Mouse (Mus musculus) midbrain, embryonic 11.5 days (tissue): ENCODE measurements around the gene Prss46. TPM values are rescaled to one million over a fixed set of nuclear protein-coding genes. Genes with fewer than 3 reads are reported as not detected.
"Not testable (repeated sequence)": the region's sequence is repeated elsewhere in the genome, so short reads cannot be mapped to it uniquely, and the experiment has no call there.

Experiments
- ATAC-seq: fragments of 200-750 bp; cut with Nextera tagmentation; 2 replicates; pipeline ENCODE4 v1.8.0; 2017; ENCODE audit warnings: moderate TSS enrichment, moderate library complexity; ENCODE audit not compliant: low FRiP score
- DNase-seq: peaks from one replicate; pipeline ENCODE4 v3.0.0; 2015; ENCODE audit warnings: low spot score; ENCODE audit errors: missing footprints
- H3K27ac ChIP-seq: fragments of 300-500 bp; sonication (generic); 2 replicates; pipeline ENCODE4 v1.5.1; 2014; ENCODE audit warnings: low read depth, low read length
- H3K27me3 ChIP-seq: fragments of 300-500 bp; sonication (generic); 2 replicates; pipeline ENCODE4 v1.6.1; 2014; ENCODE audit warnings: mild to moderate bottlenecking, low read length, moderate library complexity, mixed read lengths; ENCODE audit not compliant: control insufficient read depth, insufficient read depth
- H3K36me3 ChIP-seq: fragments of 300-500 bp; sonication (generic); 2 replicates; pipeline ENCODE4 v1.6.1; 2014; ENCODE audit warnings: mild to moderate bottlenecking, low read length, moderate library complexity, mixed read lengths; ENCODE audit not compliant: control insufficient read depth, insufficient read depth
- H3K4me1 ChIP-seq: fragments of 300-500 bp; sonication (generic); 2 replicates; pipeline ENCODE4 v1.6.1; 2014; ENCODE audit warnings: low read length; ENCODE audit not compliant: control insufficient read depth, insufficient read depth
- H3K4me2 ChIP-seq: fragments of 300-500 bp; sonication (generic); 2 replicates; pipeline ENCODE4 v1.6.1; 2014; ENCODE audit warnings: mild to moderate bottlenecking, moderate library complexity
- H3K4me3 ChIP-seq: fragments of 300-500 bp; sonication (generic); 2 replicates; pipeline ENCODE4 v1.5.1; 2014; ENCODE audit warnings: low read depth, low read length
- H3K9ac ChIP-seq: fragments of 300-500 bp; sonication (generic); 2 replicates; pipeline ENCODE4 v1.6.1; 2014; ENCODE audit warnings: low read length
- H3K9me3 ChIP-seq: fragments of 300-500 bp; sonication (generic); 2 replicates; pipeline ENCODE4 v1.6.1; 2016; ENCODE audit warnings: low read length; ENCODE audit not compliant: control insufficient read depth
- WGBS: fragments of 180-500 bp; shearing (Covaris S2); extraction: QIAGEN DNeasy Blood & Tissue Kit; methylation state at CpG from one replicate; pipeline ENCODE4 v1.1.7; 2014; 5-methylcytosine and 5-hydroxymethylcytosine counted together
- polyA plus RNA-seq: library from polyadenylated mRNA; unstranded; fragments of >200 nt; fragmentation: Nextera tagmentation; extraction: Ambion mirVana; gene quantifications from 2 replicates; pipeline ENCODE4 v1.2.1, GENCODE M21; 2014

Gene Prss46
- polyA plus RNA-seq, result 0.11 TPM in 1 of 2 replicates, not detected in the other

DNA sequence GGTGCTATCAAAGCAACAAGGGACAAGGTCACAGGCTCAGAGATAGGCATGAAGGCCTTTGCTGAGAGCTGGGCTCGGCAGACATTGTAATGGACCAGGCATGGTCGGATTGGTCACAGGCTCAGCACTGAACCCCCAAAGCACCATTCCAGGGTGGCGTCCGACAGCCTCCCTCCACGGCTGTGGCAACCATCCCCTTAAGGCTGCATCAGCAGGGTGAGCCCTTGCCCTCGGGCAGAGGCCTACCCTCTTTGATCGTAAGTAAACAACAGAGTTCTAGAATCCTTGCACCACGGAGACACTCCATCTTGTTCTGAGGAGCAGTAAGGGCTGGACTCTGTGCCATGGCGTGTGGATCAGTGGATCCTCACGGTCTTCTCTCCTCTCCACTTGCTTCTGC lies at the start of gene Prss46:
Prss46 (plus strand) TSS at position 301 of the 400 bp plus-strand sequence.
- Histone ChIP-seq H3K9ac (no peak within 1 kb of the TSS), H3K4me1 (no peaks in the 10 kb centered on the region), H3K36me3 (no peaks in the 10 kb centered on the region), H3K27ac (no peak within 1 kb of the TSS), H3K4me2 (no peak within 1 kb of the TSS), H3K9me3 (no peaks in the 10 kb centered on the region), H3K27me3 (no peaks in the 10 kb centered on the region), H3K4me3 (no peak within 1 kb of the TSS)
- 89% methylated on average over 10 of the region's 10 CpGs for WGBS
- no peak for ATAC-seq
- no peak for DNase-seq

- no peaks in the 10 kb centered on the region for H3K27me3 ChIP-seq
- no peaks in the 10 kb centered on the region for H3K4me1 ChIP-seq
- no peak overlapping the region for H3K4me2 ChIP-seq
- no peak overlapping the region for H3K4me3 ChIP-seq
- H3K36me3 ChIP-seq, result no peaks in the 10 kb centered on the region
- H3K9ac ChIP-seq, result no peak overlapping the region
- WGBS, result 84% methylated on average over 10 of the region's 10 CpGs
- DNase-seq (no peak), ATAC-seq (no peak)
- no peak overlapping the region for H3K27ac ChIP-seq
- no peaks in the 10 kb centered on the region for H3K9me3 ChIP-seq
Measured at GRCm38 (mm10) chr9:110797013-110797412, 47.3 kb upstream of the Prss46 start.

DNA sequence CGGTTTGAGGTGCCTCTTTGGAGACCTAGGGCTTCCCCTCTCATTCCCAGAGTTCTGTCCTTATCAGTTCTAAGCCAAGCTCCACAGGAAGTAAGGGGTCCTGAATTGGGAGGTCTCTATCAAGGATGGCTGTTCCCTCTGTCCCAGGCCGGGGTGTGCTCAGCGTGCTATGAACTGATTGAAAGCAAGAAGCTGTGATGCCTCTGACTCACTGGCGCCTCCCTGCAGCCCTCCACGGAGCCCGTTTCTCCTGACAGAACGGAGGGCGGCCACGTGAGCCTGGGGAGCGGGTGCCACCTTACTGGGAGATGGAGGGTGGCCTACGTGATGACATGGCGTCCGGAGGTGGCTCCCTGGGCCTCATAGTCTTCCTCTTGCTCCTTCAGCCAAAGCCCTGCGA lies 46.4 kb upstream of the Prss46 start, which contains the start of gene Prss42:
Prss42 (plus strand) TSS at position 301 of the 400 bp plus-strand sequence.
- no peaks in the 10 kb centered on the region for H3K27me3 ChIP-seq
- H3K36me3 ChIP-seq, result no peaks in the 10 kb centered on the region
- no peaks in the 10 kb centered on the region for H3K4me1 ChIP-seq
- H3K9ac ChIP-seq, result no peak within 1 kb of the TSS
- no peak for ATAC-seq
- H3K4me3 ChIP-seq, result no peak within 1 kb of the TSS
- WGBS, result 94% methylated on average over 14 of the region's 14 CpGs
- no peak for DNase-seq
- no peak within 1 kb of the TSS for H3K4me2 ChIP-seq
- H3K27ac ChIP-seq, result no peak within 1 kb of the TSS
- H3K9me3 ChIP-seq, result no peaks in the 10 kb centered on the region

- no peaks in the 10 kb centered on the region for H3K9me3 ChIP-seq
- H3K4me3 ChIP-seq, result no peak overlapping the region
- no peak overlapping the region for H3K27ac ChIP-seq
- no peak for DNase-seq
- no peaks in the 10 kb centered on the region for H3K27me3 ChIP-seq
- no peak overlapping the region for H3K9ac ChIP-seq
- H3K4me2 ChIP-seq, result no peak overlapping the region
- H3K36me3 ChIP-seq, result no peaks in the 10 kb centered on the region
- ATAC-seq, result no peak
- WGBS, result 87% methylated on average over 8 of the region's 8 CpGs
- H3K4me1 ChIP-seq, result no peaks in the 10 kb centered on the region
Measured at GRCm38 (mm10) chr9:110800834-110801479, 43.3 kb upstream of the Prss46 start.

DNA sequence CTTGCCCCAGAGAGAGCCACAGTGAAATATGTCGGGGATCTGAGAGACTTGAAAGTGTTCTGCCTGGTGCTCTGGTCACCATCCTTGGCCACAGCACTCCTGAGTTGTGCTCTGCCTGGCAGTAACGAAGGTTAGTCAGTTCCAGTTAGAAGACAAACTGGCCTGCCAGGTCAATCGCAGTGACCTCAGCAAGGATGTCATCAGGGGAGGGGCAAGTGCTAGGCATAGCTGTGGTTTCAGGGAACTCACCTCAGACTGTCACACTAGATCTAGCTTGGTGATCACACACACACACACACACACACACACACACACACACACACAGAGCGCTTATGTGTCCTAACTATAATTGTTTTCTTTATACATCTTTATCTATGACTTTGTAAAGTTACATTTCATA lies 41.0 kb upstream of the Prss46 start:
- no peaks in the 10 kb centered on the region for H3K27me3 ChIP-seq
- WGBS, result 68% methylated on average over 4 of the region's 4 CpGs
- no peaks in the 10 kb centered on the region for H3K4me1 ChIP-seq
- H3K9ac ChIP-seq, result no peak overlapping the region
- no peak overlapping the region for H3K4me2 ChIP-seq
- no peaks in the 10 kb centered on the region for H3K9me3 ChIP-seq
- ATAC-seq (no peak), DNase-seq (no peak)
- H3K36me3 ChIP-seq, result no peaks in the 10 kb centered on the region
- H3K4me3 ChIP-seq, result no peak overlapping the region
- H3K27ac ChIP-seq, result no peak overlapping the region

- no peaks in the 10 kb centered on the region for H3K36me3 ChIP-seq
- H3K9me3 ChIP-seq, result no peaks in the 10 kb centered on the region
- no peaks in the 10 kb centered on the region for H3K27me3 ChIP-seq
- no peak overlapping the region for H3K9ac ChIP-seq
- DNase-seq (no peak), ATAC-seq (no peak)
- H3K4me3 ChIP-seq, result no peak overlapping the region
- H3K4me2 ChIP-seq, result no peak overlapping the region
- 92% methylated on average over 4 of the region's 4 CpGs for WGBS
- H3K4me1 ChIP-seq, result no peaks in the 10 kb centered on the region
- H3K27ac ChIP-seq, result no peak overlapping the region
Measured at GRCm38 (mm10) chr9:110810051-110810450, 34.3 kb upstream of the Prss46 start.

DNA sequence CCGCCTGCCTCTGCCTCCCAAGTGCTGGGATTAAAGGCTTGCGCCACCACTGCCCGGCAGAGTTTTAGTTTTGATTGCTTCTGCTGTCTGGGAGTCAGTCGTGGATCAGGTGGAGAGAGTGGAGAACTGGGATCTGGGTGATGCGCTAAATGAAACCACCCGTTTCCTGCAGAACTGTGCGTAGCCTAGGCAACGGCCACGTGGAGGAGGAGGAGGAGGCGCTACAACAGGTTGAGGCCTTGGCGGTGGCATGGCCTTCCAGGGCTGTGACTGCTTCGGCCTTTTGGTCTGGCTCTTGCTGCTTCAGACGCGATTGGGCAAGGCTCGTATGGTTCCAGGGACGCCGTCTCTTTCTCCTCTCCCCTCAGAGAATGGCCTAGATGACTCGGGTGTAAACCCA lies 30.5 kb upstream of the Prss46 start, which contains the start of gene Prss44:
Prss44 (plus strand) TSS at position 206 of the 400 bp plus-strand sequence.
- DNase-seq, result no peak
- H3K4me1 ChIP-seq, result no peaks in the 10 kb centered on the region
- H3K9ac ChIP-seq, result no peak within 1 kb of the TSS
- no peaks in the 10 kb centered on the region for H3K36me3 ChIP-seq
- ATAC-seq, result no peak
- H3K4me3 ChIP-seq, result no peak within 1 kb of the TSS
- H3K27me3 ChIP-seq, result no peaks in the 10 kb centered on the region
- H3K9me3 ChIP-seq, result no peaks in the 10 kb centered on the region
- no peak within 1 kb of the TSS for H3K27ac ChIP-seq
- 62% methylated on average over 18 of the region's 18 CpGs for WGBS
- H3K4me2 ChIP-seq, result no peak within 1 kb of the TSS

- not testable (repeated sequence) for H3K27ac ChIP-seq, H3K4me1 ChIP-seq, H3K9me3 ChIP-seq, H3K36me3 ChIP-seq, H3K4me3 ChIP-seq, ATAC-seq, H3K9ac ChIP-seq, H3K27me3 ChIP-seq, DNase-seq, H3K4me2 ChIP-seq
Measured at GRCm38 (mm10) chr9:110820546-110820945, 23.8 kb upstream of the Prss46 start.

- Histone ChIP-seq H3K4me3 (no peak overlapping the region), H3K4me2 (no peak overlapping the region), H3K4me1 (no peaks in the 10 kb centered on the region), H3K9me3 (no peaks in the 10 kb centered on the region), H3K27me3 (no peaks in the 10 kb centered on the region), H3K9ac (no peak overlapping the region), H3K36me3 (no peaks in the 10 kb centered on the region), H3K27ac (no peak overlapping the region)
- no peak for ATAC-seq
- no peak for DNase-seq
- WGBS, result 88% methylated on average over 7 of the region's 7 CpGs
Measured at GRCm38 (mm10) chr9:110821436-110821835, 22.9 kb upstream of the Prss46 start.
